Mouse (Mus musculus) intestine, embryonic 15.5 days (tissue): ENCODE measurements around the gene 0610012G03Rik. TPM values are rescaled to one million over a fixed set of nuclear protein-coding genes. Genes with fewer than 3 reads are reported as not detected.

Experiments used
- ATAC-seq: fragments of 200-750 bp; cut with Nextera tagmentation; 2 replicates; pipeline ENCODE4 v1.8.0; 2017; ENCODE audit warnings: moderate TSS enrichment, moderate library complexity
- H3K27ac ChIP-seq: fragments of 300-500 bp; sonication (generic); 2 replicates; pipeline ENCODE4 v1.5.1; 2015; ENCODE audit warnings: mild to moderate bottlenecking, inconsistent platforms
- H3K27me3 ChIP-seq: fragments of 300-500 bp; sonication (generic); replicated peaks from 2 replicates; pipeline ENCODE4 v1.6.1; 2015; ENCODE audit warnings: inconsistent platforms
- H3K36me3 ChIP-seq: fragments of 300-500 bp; sonication (generic); 2 replicates; pipeline ENCODE4 v1.6.1; 2015; ENCODE audit warnings: inconsistent platforms
- H3K4me1 ChIP-seq: fragments of 300-500 bp; sonication (generic); replicated peaks from 2 replicates; pipeline ENCODE4 v1.6.1; 2015; ENCODE audit warnings: inconsistent platforms
- H3K4me2 ChIP-seq: fragments of 300-500 bp; sonication (generic); replicated peaks from 2 replicates; pipeline ENCODE4 v1.6.1; 2015; ENCODE audit warnings: mild to moderate bottlenecking, inconsistent platforms
- H3K4me3 ChIP-seq: fragments of 300-500 bp; sonication (generic); replicated peaks from 2 replicates; pipeline ENCODE4 v1.5.1; 2015; ENCODE audit warnings: inconsistent platforms
- H3K9ac ChIP-seq: fragments of 300-500 bp; sonication (generic); 2 replicates; pipeline ENCODE4 v1.6.1; 2015; ENCODE audit warnings: inconsistent platforms
- H3K9me3 ChIP-seq: fragments of 300-500 bp; sonication (generic); 2 replicates; pipeline ENCODE4 v1.6.1; 2016; ENCODE audit warnings: inconsistent platforms
- whole genome bisulfite sequencing: fragments of 180-500 bp; shearing (Covaris S2); methylation state at CpG from one replicate; pipeline ENCODE4 v1.1.7; 2015; 5-methylcytosine and 5-hydroxymethylcytosine counted together
- polyA plus RNA-seq: library from polyadenylated mRNA; unstranded; fragments of >200 nt; fragmentation: Nextera tagmentation; extraction: Ambion mirVana; gene quantifications from 2 replicates; pipeline ENCODE4 v1.2.1, GENCODE M21; 2015

The 0610012G03Rik gene
- polyA plus RNA-seq, 1 experiment from 2014 or later, result 108 TPM

- Histone ChIP-seq H3K4me3 (no peak overlapping the region), H3K4me1 (peaks cover 15% of the 10 kb centered on the region; the same call in 1 of the 2 replicates), H3K4me2 (no peak overlapping the region), H3K27me3 (no peaks in the 10 kb centered on the region), H3K27ac (no peak overlapping the region), H3K9me3 (no peaks in the 10 kb centered on the region), H3K9ac (no peak overlapping the region), H3K36me3 (no peaks in the 10 kb centered on the region)
- whole genome bisulfite sequencing, result 86% methylated on average over 8 of the region's 8 CpGs
- ATAC-seq, result no peak
Measured at GRCm38 (mm10) chr16:31903239-31903638, 45.1 kb downstream of the 0610012G03Rik start.

DNA sequence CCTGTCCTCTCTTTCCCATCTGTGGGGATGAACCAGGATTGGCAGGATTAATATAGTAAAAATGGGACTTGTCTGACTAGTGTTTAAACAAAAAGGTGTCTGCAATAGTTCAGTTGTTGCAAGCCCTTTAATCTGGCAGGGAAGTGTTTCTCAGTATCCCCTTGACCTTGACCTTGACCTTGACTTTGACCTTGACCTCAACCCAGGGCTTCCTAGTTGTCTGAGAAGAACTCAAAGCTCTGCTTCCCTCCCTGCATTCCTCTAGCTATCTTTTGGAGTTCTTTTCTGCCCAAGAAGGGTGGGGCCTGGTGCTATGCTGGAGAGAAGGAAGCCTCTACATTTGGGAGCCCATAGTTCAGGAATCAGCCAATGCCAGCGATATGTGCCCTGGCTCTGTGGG, 46.4 kb downstream of the 0610012G03Rik start:
- 83% methylated on average over 1 of the region's 1 CpGs for WGBS
- H3K4me3 ChIP-seq, result no peak overlapping the region
- no peak overlapping the region for H3K9ac ChIP-seq
- no peak overlapping the region for H3K27ac ChIP-seq
- H3K4me1 ChIP-seq, result peaks cover 16% of the 10 kb centered on the region; the same call in 1 of the 2 replicates
- ATAC-seq, result no peak
- no peak overlapping the region for H3K4me2 ChIP-seq
- H3K27me3 ChIP-seq, result no peaks in the 10 kb centered on the region
- no peaks in the 10 kb centered on the region for H3K36me3 ChIP-seq
- H3K9me3 ChIP-seq, result no peaks in the 10 kb centered on the region

GRCm38 (mm10) chr16:31898546-31899326, 49.6 kb downstream of the 0610012G03Rik start:
- no peak; the same call in 1 of the 2 replicates for ATAC-seq
- no peaks in the 10 kb centered on the region for H3K9me3 ChIP-seq
- no peak overlapping the region for H3K4me2 ChIP-seq
- no peaks in the 10 kb centered on the region for H3K27me3 ChIP-seq
- H3K4me1 ChIP-seq, result 0 out of 2 replicates have a peak, but pooled peaks cover 4% of the 10 kb centered on the region
- H3K36me3 ChIP-seq, result no peaks in the 10 kb centered on the region
- no peak overlapping the region for H3K9ac ChIP-seq
- H3K4me3 ChIP-seq, result no peak overlapping the region
- WGBS, result 87% methylated on average over 18 of the region's 18 CpGs
- no peak overlapping the region for H3K27ac ChIP-seq

Other genes starting within 250 kb of the 0610012G03Rik start
- gene Meltf, start 69.7 kb downstream of the 0610012G03Rik start, polyA plus RNA-seq, result 33.6 and 51.6 TPM in 2 replicates
- 0.48 and 1.2 TPM in 2 replicates for gene Pigz, start 14.6 kb downstream of the 0610012G03Rik start, polyA plus RNA-seq
- gene Ncbp2, start within 50 bp of the 0610012G03Rik start, polyA plus RNA-seq, result 80.9 and 85.8 TPM in 2 replicates
- gene Senp5, start 54.8 kb upstream of the 0610012G03Rik start, polyA plus RNA-seq, result 10.6 TPM in 2 replicates
- 33.8 and 38.3 TPM in 2 replicates for gene Pak2, start 130.8 kb upstream of the 0610012G03Rik start, polyA plus RNA-seq
- gene Pigx, start 151.2 kb upstream of the 0610012G03Rik start, polyA plus RNA-seq, result 107 and 109 TPM in 2 replicates
- gene Cep19, start 151.3 kb upstream of the 0610012G03Rik start, polyA plus RNA-seq, result 27.4 and 29.4 TPM in 2 replicates
- gene Nrros, start 217.1 kb upstream of the 0610012G03Rik start, polyA plus RNA-seq, result 13.7 and 13.8 TPM in 2 replicates
- 0.30 and 0.34 TPM in 2 replicates for gene Bex6, start 231.3 kb upstream of the 0610012G03Rik start, polyA plus RNA-seq